Mouse (Mus musculus): Measurements from ENCODE around the gene Cds1.

DNA sequence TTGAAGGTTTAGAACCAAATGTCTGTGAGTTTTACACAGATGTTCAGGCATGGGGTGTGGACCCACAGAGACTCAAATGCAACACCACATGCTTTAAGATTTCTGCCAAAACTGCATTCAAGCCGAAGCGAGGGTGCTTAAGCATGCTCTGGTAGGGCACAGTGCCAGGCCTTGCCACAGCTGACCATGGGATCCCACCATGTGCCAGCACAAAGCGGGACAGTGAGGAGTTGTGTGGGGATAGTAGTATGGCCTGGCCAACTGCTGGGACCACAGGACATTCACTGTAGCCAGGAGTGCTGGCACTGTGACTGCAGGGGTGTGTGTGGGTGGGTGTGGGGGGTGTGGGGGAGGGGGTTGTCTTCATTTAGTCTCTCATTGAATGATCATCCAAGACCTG lies 64.0 kb downstream of the Cds1 start:
- TF ChIP-seq CTCF (IDR thresholded peaks at IDR 0.05) (no peak), EP300 (IDR thresholded peaks at IDR 0.05) (no peak)

Data from lung, postnatal 0 days (tissue).